Mouse (Mus musculus): ENCODE measurements around the gene Exoc3l. TPM values are rescaled to one million over a fixed set of nuclear protein-coding genes. Genes with fewer than 3 reads are reported as not detected.

The Exoc3l gene
- polyA plus RNA-seq (2012; ENCODE audit: low replicate concordance), result 2.2 and 4.8 TPM in 2 replicates

DNA sequence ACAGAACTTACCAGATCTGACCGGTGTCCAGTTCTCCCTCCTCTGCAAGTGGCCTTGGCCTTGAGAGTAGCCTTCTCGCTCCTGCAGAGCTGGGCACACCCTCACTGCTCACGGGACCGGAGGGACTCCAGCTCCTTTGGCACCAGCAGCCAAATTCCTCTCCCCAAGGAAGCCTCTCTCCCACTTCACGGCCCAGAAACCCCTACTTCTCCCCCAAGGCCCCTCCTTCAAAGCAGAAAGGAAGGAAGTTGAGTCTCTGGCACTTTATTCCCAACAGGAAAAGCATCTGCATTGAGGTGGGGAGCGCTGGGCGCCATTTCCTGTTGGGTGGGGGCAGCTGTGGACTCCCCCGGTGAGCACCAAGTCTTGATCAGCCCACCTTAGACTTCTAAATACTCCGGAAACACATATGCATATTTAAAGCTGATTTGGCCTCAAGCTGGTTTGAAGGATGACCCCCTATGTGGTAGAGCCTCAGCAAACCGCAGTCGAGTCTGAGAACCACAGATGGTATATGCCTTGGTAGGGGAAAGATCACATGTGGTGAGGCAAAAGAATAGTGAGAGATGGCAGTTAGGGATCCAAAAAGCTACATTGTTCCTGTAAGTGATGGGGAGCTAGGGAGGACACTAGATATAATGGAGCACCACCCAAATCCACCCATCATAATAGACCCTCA, at the start of gene Exoc3l:
Gene Exoc3l, minus strand, starts transcription at position 207 of the 679 bp plus-strand sequence.

GRCm38 (mm10) chr8:105326141-105326672, 30.3 kb upstream of the Exoc3l start, which contains the start of the genes Lrrc29 and Tmem208:
Gene Lrrc29, minus strand, starts transcription at chr8:105326278.
Gene Tmem208, plus strand, starts transcription at chr8:105326354.

DNA sequence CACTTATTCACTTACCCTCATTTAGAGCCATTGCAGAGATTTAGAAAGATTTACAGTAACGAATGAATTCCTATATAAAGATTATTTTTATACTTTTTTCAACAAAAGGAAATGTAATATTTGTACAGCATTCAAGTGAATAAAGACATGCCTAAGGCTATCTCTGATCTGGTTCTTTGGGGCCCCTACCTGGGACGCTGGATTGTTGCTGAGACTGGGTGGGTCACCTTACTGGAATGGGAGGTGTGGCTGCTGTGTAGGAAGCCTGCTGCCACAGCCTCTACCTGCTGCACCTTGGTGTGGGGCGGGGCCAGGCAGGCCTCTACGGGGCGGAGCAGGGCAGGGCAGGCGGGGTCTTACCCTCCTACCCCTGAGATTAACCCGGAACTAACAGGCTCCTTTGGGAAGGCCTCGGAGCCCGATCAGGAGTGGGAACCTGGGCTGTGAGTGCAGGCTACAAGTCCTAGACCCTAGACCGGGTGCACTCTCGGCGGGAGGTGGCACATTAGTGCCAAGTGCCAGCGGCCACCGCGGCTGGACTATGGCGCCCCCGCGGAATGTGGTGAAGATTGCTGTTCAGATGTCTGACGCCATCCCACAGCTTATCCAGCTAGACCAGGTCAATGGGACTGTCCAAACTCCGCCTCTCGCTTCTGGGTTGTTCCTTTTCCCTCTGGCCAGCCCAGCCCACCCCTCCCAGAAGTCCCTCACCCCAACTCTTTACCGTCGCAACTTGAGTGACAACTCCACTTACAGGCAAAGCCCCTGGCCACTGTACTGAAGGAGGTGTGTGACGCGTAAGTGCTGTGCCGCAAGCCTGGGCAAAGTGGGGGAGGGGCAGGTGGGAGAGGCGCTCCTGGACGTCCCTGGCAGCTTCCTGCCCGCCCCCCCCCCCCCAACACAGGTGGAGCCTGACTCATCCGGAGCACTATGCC, 9.6 kb upstream of the Exoc3l start, which contains the start of gene Elmo3:
Gene Elmo3, plus strand, starts transcription at position 391 of the 935 bp plus-strand sequence.

GRCm38 (mm10) chr8:105297511-105298192, 1.8 kb upstream of the Exoc3l start, which contains the start of gene E2f4:
Gene E2f4, plus strand, starts transcription at chr8:105297663.

GRCm38 (mm10) chr8:105289805-105290460, 6.0 kb downstream of the Exoc3l start, which contains the start of gene 4931428F04Rik:
Gene 4931428F04Rik, minus strand, starts transcription at chr8:105289864.

GRCm38 (mm10) chr8:105275840-105276239, 20.1 kb downstream of the Exoc3l start, which contains the start of gene Nol3:
Gene Nol3, plus strand, starts transcription at chr8:105276140.

GRCm38 (mm10) chr8:105269461-105269947, 26.4 kb downstream of the Exoc3l start, which contains the start of gene Hsf4:
Gene Hsf4, plus strand, starts transcription at chr8:105269801.

GRCm38 (mm10) chr8:105264024-105264982, 31.6 kb downstream of the Exoc3l start, which contains the start of the genes Tradd and Fbxl8:
Gene Tradd, minus strand, starts transcription at chr8:105264609.
Gene Fbxl8, plus strand, starts transcription at chr8:105264648.

GRCm38 (mm10) chr8:105254966-105255350, 40.9 kb downstream of the Exoc3l start, which contains the start of gene B3gnt9:
Gene B3gnt9, minus strand, starts transcription at chr8:105255153.

Other genes with a start within 250 kb of the Exoc3l start
- not detected in 2 replicates for gene Ces3a, start 247.5 kb downstream of the Exoc3l start, polyA plus RNA-seq (2012; ENCODE audit: low replicate concordance)
- gene Ces3b, start 212.3 kb downstream of the Exoc3l start, polyA plus RNA-seq (2012; ENCODE audit: low replicate concordance), result not detected in 2 replicates
- not detected in 2 replicates for gene Ces4a, start 164.3 kb downstream of the Exoc3l start, polyA plus RNA-seq (2012; ENCODE audit: low replicate concordance)
- gene Cbfb, start 125.4 kb downstream of the Exoc3l start, polyA plus RNA-seq (2012; ENCODE audit: low replicate concordance), result 40.4 and 47.1 TPM in 2 replicates
- gene D230025D16Rik, start 71.0 kb downstream of the Exoc3l start, polyA plus RNA-seq (2012; ENCODE audit: low replicate concordance), result 4.3 and 8.5 TPM in 2 replicates
- gene B3gnt9, start 40.9 kb downstream of the Exoc3l start, polyA plus RNA-seq (2012; ENCODE audit: low replicate concordance), result 6.6 and 23.7 TPM in 2 replicates
- 38.0 and 49.7 TPM in 2 replicates for gene Tradd, start 31.5 kb downstream of the Exoc3l start, polyA plus RNA-seq (2012; ENCODE audit: low replicate concordance)
- gene Fbxl8, start 31.5 kb downstream of the Exoc3l start, polyA plus RNA-seq (2012; ENCODE audit: low replicate concordance), result 16.2 and 22.9 TPM in 2 replicates
- 2.4 and 4.4 TPM in 2 replicates for gene Hsf4, start 26.3 kb downstream of the Exoc3l start, polyA plus RNA-seq (2012; ENCODE audit: low replicate concordance)
- gene Nol3, start 20.0 kb downstream of the Exoc3l start, polyA plus RNA-seq (2012; ENCODE audit: low replicate concordance), result 0.17 and 0.31 TPM in 2 replicates
- 2.1 and 2.8 TPM in 2 replicates for gene 4931428F04Rik, start 6.2 kb downstream of the Exoc3l start, polyA plus RNA-seq (2012; ENCODE audit: low replicate concordance)
- gene E2f4, start 1.6 kb upstream of the Exoc3l start, polyA plus RNA-seq (2012; ENCODE audit: low replicate concordance), result 41.3 and 68.2 TPM in 2 replicates
- 3.4 and 3.9 TPM in 2 replicates for gene Elmo3, start 9.5 kb upstream of the Exoc3l start, polyA plus RNA-seq (2012; ENCODE audit: low replicate concordance)
- 0.55 and 2.4 TPM in 2 replicates for gene Lrrc29, start 30.2 kb upstream of the Exoc3l start, polyA plus RNA-seq (2012; ENCODE audit: low replicate concordance)
- 32.3 and 42.4 TPM in 2 replicates for gene Tmem208, start 30.3 kb upstream of the Exoc3l start, polyA plus RNA-seq (2012; ENCODE audit: low replicate concordance)
- gene Fhod1, start 51.9 kb upstream of the Exoc3l start, polyA plus RNA-seq (2012; ENCODE audit: low replicate concordance), result 35.9 and 70.7 TPM in 2 replicates
- 2.3 and 3.7 TPM in 2 replicates for gene Slc9a5, start 52.7 kb upstream of the Exoc3l start, polyA plus RNA-seq (2012; ENCODE audit: low replicate concordance)
- 0.11 TPM in 1 of 2 replicates, not detected in the other for gene Plekhg4, start 77.2 kb upstream of the Exoc3l start, polyA plus RNA-seq (2012; ENCODE audit: low replicate concordance)
- 0.04 TPM in 1 of 2 replicates, not detected in the other for gene Kctd19, start 117.4 kb upstream of the Exoc3l start, polyA plus RNA-seq (2012; ENCODE audit: low replicate concordance)
- 0.11 TPM in 1 of 2 replicates, not detected in the other for gene Lrrc36, start 117.5 kb upstream of the Exoc3l start, polyA plus RNA-seq (2012; ENCODE audit: low replicate concordance)
- gene Tppp3, start 175.4 kb upstream of the Exoc3l start, polyA plus RNA-seq (2012; ENCODE audit: low replicate concordance), result 11.8 and 41.7 TPM in 2 replicates
- 8.8 and 14.2 TPM in 2 replicates for gene Zdhhc1, start 200.8 kb upstream of the Exoc3l start, polyA plus RNA-seq (2012; ENCODE audit: low replicate concordance)
- gene Hsd11b2, start 222.7 kb upstream of the Exoc3l start, polyA plus RNA-seq (2012; ENCODE audit: low replicate concordance), result 0.06 TPM in 1 of 2 replicates, not detected in the other

All from hematopoietic multipotent progenitor cell, adult 10-12 weeks (in vitro differentiated cells).